Mouse (Mus musculus) liver, embryonic 13.5 days (tissue): ENCODE data around the gene Pck1. TPM values are rescaled to one million over a fixed set of nuclear protein-coding genes. Genes with fewer than 3 reads are reported as not detected.

ENCODE experiments used
- ATAC-seq: fragments of 200-750 bp; cut with Nextera tagmentation; 2 replicates; pipeline ENCODE4 v1.8.0; 2017; ENCODE audit warnings: low read depth, mild to moderate bottlenecking, moderate number of reproducible peaks, moderate library complexity
- DNase-seq: peaks from one replicate; pipeline ENCODE4 v3.0.0; 2022
- H3K27ac ChIP-seq: fragments of 300-500 bp; sonication (generic); 2 replicates; pipeline ENCODE4 v1.5.1; 2015; ENCODE audit warnings: moderate library complexity, mild to moderate bottlenecking, inconsistent platforms
- H3K27me3 ChIP-seq: fragments of 300-500 bp; sonication (generic); 2 replicates; pipeline ENCODE4 v1.6.1; 2015; ENCODE audit warnings: mild to moderate bottlenecking, inconsistent platforms
- H3K36me3 ChIP-seq: fragments of 300-500 bp; sonication (generic); 2 replicates; pipeline ENCODE4 v1.6.1; 2015; ENCODE audit warnings: mild to moderate bottlenecking, inconsistent platforms
- H3K4me1 ChIP-seq: fragments of 300-500 bp; sonication (generic); replicated peaks from 2 replicates; pipeline ENCODE4 v1.6.1; 2015; ENCODE audit warnings: inconsistent platforms
- H3K4me2 ChIP-seq: fragments of 300-500 bp; sonication (generic); 2 replicates; pipeline ENCODE4 v1.6.1; 2015; ENCODE audit warnings: inconsistent platforms, mild to moderate bottlenecking, moderate library complexity
- H3K4me3 ChIP-seq: fragments of 300-500 bp; sonication (generic); replicated peaks from 2 replicates; pipeline ENCODE4 v1.5.1; 2015; ENCODE audit warnings: mild to moderate bottlenecking, inconsistent platforms
- H3K9ac ChIP-seq: fragments of 300-500 bp; sonication (generic); 2 replicates; pipeline ENCODE4 v1.6.1; 2015; ENCODE audit warnings: mild to moderate bottlenecking, inconsistent platforms
- H3K9me3 ChIP-seq: fragments of 300-500 bp; sonication (generic); replicated peaks from 2 replicates; pipeline ENCODE4 v1.6.1; 2016; ENCODE audit warnings: inconsistent platforms
- WGBS: fragments of 180-500 bp; shearing (Covaris S2); methylation state at CpG from one replicate; pipeline ENCODE4 v1.1.7; 2015; ENCODE audit not compliant: insufficient replicate concordance; 5-methylcytosine and 5-hydroxymethylcytosine counted together
- polyA plus RNA-seq: library from polyadenylated mRNA; unstranded; fragments of >200 nt; fragmentation: Nextera tagmentation; extraction: Ambion mirVana; gene quantifications from 2 replicates; pipeline ENCODE4 v1.2.1, GENCODE M21; 2015

Pck1 gene
- polyA plus RNA-seq, 1 experiment from 2014 or later: 0.24 TPM

- H3K27ac ChIP-seq: no peak overlapping the region
Observed at GRCm38 (mm10) chr2:173183311-173183710, 30.5 kb downstream of the Pck1 start.

GRCm38 (mm10) chr2:173183836-173184460 lies 31.1 kb downstream of the Pck1 start:
- Histone ChIP-seq H3K9ac (no peak overlapping the region), H3K4me3 (no peak overlapping the region), H3K9me3 (no peaks in the 10 kb centered on the region), H3K27ac (no peak overlapping the region), H3K4me1 (no peaks in the 10 kb centered on the region), H3K27me3 (no peaks in the 10 kb centered on the region; the same call in 1 of the 2 replicates), H3K4me2 (no peak overlapping the region), H3K36me3 (no peaks in the 10 kb centered on the region)
- under 1% methylated on average over 8 of the region's 8 CpGs for whole genome bisulfite sequencing
- ATAC-seq (no peak), DNase-seq (peak; percentile 35)

More at GRCm38 (mm10) chr2:173183311-173183710, 30.5 kb downstream of the Pck1 start:
- Histone ChIP-seq H3K36me3 (no peaks in the 10 kb centered on the region), H3K9ac (no peak overlapping the region), H3K27me3 (no peaks in the 10 kb centered on the region; the same call in 1 of the 2 replicates), H3K4me3 (no peak overlapping the region), H3K4me1 (no peaks in the 10 kb centered on the region), H3K9me3 (no peaks in the 10 kb centered on the region), H3K4me2 (no peak overlapping the region)
- ATAC-seq (no peak), DNase-seq (no peak)
- WGBS: 81% methylated on average over 10 of the region's 10 CpGs

DNA sequence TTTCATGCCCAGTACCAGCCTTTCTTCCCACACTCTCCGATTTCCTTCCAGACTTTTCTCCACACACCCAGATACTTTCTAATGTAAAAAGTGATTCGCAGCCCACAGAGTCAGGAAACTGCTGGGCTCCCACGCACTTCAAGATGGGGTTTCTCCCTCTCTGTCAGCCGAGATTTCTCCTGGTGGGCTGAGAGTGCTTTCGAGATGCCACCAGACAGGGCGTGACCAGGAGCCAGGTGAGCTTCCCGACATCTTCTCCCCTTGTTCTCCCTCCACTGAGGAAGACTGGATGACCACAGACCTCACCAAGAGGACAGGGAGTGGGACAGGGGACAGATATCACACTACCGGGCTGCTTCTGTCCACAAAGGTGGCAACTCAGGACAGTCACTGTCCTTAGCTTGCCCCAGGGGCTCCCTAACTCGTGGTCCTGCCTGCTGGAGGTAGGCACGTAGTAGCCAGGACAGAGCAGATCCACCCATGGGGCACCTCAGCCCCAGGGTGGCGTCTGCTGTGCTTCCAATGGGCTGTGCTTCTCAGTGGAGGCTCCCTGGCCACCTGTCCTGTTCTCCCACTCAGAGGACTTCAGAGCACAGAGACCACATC lies 31.7 kb downstream of the Pck1 start:
- no peak overlapping the region for H3K9ac ChIP-seq
- ATAC-seq (no peak), DNase-seq (no peak)
- no peaks in the 10 kb centered on the region for H3K4me1 ChIP-seq
- WGBS: 44% methylated on average over 11 of the region's 11 CpGs
- no peak overlapping the region for H3K27ac ChIP-seq
- H3K27me3 ChIP-seq: no peaks in the 10 kb centered on the region; the same call in 1 of the 2 replicates
- H3K4me3 ChIP-seq: no peak overlapping the region
- H3K9me3 ChIP-seq: no peaks in the 10 kb centered on the region
- H3K4me2 ChIP-seq: no peak overlapping the region
- no peaks in the 10 kb centered on the region for H3K36me3 ChIP-seq

GRCm38 (mm10) chr2:173185282-173185681 lies 32.4 kb downstream of the Pck1 start:
- Histone ChIP-seq H3K4me1 (no peaks in the 10 kb centered on the region), H3K27ac (no peak overlapping the region), H3K9ac (no peak overlapping the region), H3K9me3 (no peaks in the 10 kb centered on the region), H3K36me3 (no peaks in the 10 kb centered on the region), H3K4me2 (no peak overlapping the region), H3K27me3 (no peaks in the 10 kb centered on the region; the same call in 1 of the 2 replicates), H3K4me3 (no peak overlapping the region)
- 48% methylated on average over 6 of the region's 6 CpGs for WGBS
- DNase-seq: no peak
- no peak for ATAC-seq

DNA sequence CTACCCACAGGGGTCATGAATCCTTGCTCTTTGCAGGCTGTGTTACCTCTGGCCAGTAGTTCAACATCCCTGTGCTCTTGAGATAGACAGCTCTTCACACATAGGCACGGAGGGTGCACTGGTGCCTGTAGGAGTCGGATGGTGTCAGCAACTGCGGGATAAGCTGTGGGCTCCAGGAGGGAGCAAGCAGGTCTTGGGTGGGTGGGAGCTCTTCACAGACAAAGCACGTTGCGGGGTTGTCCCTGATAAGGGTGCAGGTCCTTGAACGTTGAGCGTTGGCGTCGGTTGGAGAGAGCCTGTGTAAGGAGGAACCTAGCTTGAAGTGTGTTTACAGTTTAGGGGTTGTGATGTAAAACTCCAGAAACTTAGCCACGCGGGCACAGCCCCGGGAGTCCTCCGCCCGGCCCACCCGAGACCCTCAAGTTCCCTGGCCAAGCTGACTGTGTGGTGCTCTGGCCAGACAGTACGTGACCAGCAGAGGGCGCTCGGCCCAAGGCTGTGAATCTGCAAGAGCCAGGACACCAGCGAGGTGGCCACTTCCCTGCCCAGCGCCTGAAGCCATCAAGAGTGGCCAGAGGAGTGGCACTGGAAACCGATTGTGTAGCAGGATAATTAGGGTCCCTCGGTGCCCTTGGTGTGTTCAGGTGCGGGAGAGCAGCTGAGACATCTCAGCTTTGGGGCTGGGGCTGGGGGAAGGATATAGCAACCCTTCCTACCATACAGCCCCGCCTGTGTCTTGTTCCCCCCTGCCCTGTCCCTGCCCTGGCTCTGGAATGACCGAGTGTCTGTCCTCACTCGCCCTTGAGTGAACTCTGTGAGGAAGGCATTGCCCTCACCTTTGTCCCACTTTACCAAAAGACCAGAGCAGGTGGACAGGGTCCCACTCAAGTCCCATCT lies 33.4 kb downstream of the Pck1 start:
- H3K4me2 ChIP-seq: no peak overlapping the region
- H3K4me3 ChIP-seq: no peak overlapping the region
- H3K27ac ChIP-seq: no peak overlapping the region
- peak; percentile 33 for DNase-seq
- H3K27me3 ChIP-seq: no peaks in the 10 kb centered on the region
- H3K9ac ChIP-seq: no peak overlapping the region
- no peaks in the 10 kb centered on the region for H3K36me3 ChIP-seq
- WGBS: 19% methylated on average over 26 of the region's 26 CpGs
- H3K4me1 ChIP-seq: no peaks in the 10 kb centered on the region
- no peaks in the 10 kb centered on the region for H3K9me3 ChIP-seq
- no peak for ATAC-seq

- H3K4me1 ChIP-seq: no peaks in the 10 kb centered on the region
- H3K36me3 ChIP-seq: no peaks in the 10 kb centered on the region
- WGBS: 19% methylated on average over 8 of the region's 8 CpGs
- H3K4me2 ChIP-seq: no peak overlapping the region
- no peaks in the 10 kb centered on the region for H3K9me3 ChIP-seq
- no peaks in the 10 kb centered on the region for H3K27me3 ChIP-seq
- no peak overlapping the region for H3K9ac ChIP-seq
- no peak overlapping the region for H3K27ac ChIP-seq
- no peak for DNase-seq
- H3K4me3 ChIP-seq: no peak overlapping the region
- ATAC-seq: peak; percentile 52
Observed at GRCm38 (mm10) chr2:173187182-173187855, 34.5 kb downstream of the Pck1 start.

- no peak overlapping the region for H3K27ac ChIP-seq
- H3K27me3 ChIP-seq: no peaks in the 10 kb centered on the region
- H3K4me2 ChIP-seq: no peak overlapping the region
- H3K9ac ChIP-seq: no peak overlapping the region
- H3K4me1 ChIP-seq: no peaks in the 10 kb centered on the region
- no peak overlapping the region for H3K4me3 ChIP-seq
- no peaks in the 10 kb centered on the region for H3K36me3 ChIP-seq
- ATAC-seq: no peak
- 49% methylated on average over 4 of the region's 4 CpGs for WGBS
- no peak for DNase-seq
- no peaks in the 10 kb centered on the region for H3K9me3 ChIP-seq
Observed at GRCm38 (mm10) chr2:173194796-173195195, 41.9 kb downstream of the Pck1 start.

- no peaks in the 10 kb centered on the region for H3K9me3 ChIP-seq
- WGBS: 75% methylated on average over 19 of the region's 19 CpGs
- no peak overlapping the region for H3K4me3 ChIP-seq
- H3K9ac ChIP-seq: no peak overlapping the region
- no peaks in the 10 kb centered on the region for H3K27me3 ChIP-seq
- DNase-seq (no peak), ATAC-seq (no peak)
- H3K4me1 ChIP-seq: no peaks in the 10 kb centered on the region
- no peaks in the 10 kb centered on the region for H3K36me3 ChIP-seq
- H3K27ac ChIP-seq: no peak overlapping the region
- no peak overlapping the region for H3K4me2 ChIP-seq
Observed at GRCm38 (mm10) chr2:173202924-173203689, 50.3 kb downstream of the Pck1 start.

DNA sequence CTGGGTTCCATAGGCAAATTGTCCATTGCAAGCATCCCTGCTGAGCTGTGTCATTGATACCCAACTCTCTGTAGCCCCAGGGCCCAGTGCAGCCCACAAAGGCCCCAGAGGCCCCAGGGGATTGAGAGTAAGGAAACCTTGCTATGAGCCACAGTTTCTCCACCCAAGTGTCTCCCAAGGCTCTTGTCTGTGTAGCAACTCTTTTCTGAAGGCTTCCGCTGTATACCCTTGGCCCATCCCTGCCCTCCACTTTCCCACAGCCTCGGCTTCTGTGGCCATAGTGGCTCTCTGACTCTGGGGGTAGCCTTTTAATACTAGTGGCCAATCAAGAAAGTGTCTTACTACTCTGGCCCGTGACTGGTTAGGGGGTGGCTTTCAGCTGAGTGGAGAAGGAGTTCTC lies 50.9 kb downstream of the Pck1 start:
- 70% methylated on average over 3 of the region's 3 CpGs for WGBS
- Histone ChIP-seq H3K4me3 (no peak overlapping the region), H3K27ac (no peak overlapping the region), H3K36me3 (no peaks in the 10 kb centered on the region), H3K4me2 (no peak overlapping the region), H3K27me3 (no peaks in the 10 kb centered on the region), H3K9me3 (no peaks in the 10 kb centered on the region), H3K4me1 (no peaks in the 10 kb centered on the region), H3K9ac (no peak overlapping the region)
- ATAC-seq (no peak), DNase-seq (no peak)

DNA sequence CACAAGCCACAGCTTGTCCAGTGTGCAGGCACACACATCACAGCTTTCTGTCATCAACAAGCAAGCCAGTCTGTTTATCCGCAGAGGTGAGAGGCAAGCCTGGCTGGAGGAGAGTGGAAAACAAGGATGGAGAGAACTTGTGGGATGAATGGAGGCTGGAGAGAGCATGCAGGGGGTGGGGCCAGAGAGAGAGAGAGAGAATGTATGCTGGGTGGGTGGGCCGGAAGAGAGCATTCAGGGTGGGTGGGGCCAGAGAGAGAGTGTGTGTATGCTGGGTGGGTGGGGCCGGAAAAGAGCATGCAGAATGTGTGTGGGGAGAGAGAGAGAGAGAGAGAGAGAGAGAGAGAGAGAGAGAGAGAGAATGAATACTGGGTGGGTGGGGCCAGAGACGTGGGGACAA lies 51.8 kb downstream of the Pck1 start:
- H3K36me3 ChIP-seq: no peaks in the 10 kb centered on the region
- H3K4me2 ChIP-seq: no peak overlapping the region
- ATAC-seq (no peak), DNase-seq (no peak)
- H3K27ac ChIP-seq: no peak overlapping the region
- H3K4me1 ChIP-seq: no peaks in the 10 kb centered on the region
- no peaks in the 10 kb centered on the region for H3K9me3 ChIP-seq
- no peaks in the 10 kb centered on the region for H3K27me3 ChIP-seq
- 47% methylated on average over 4 of the region's 4 CpGs for WGBS
- no peak overlapping the region for H3K9ac ChIP-seq
- H3K4me3 ChIP-seq: no peak overlapping the region
